Mouse (Mus musculus) hindbrain, embryonic 11.5 days (tissue): Measurements from ENCODE around the gene Tead4. TPM values are rescaled to one million over a fixed set of nuclear protein-coding genes. Genes with fewer than 3 reads are reported as not detected.

Source experiments
- ATAC-seq: fragments of 200-750 bp; cut with Nextera tagmentation; 2 replicates; pipeline ENCODE4 v1.8.0; 2017; ENCODE audit warnings: mild to moderate bottlenecking, moderate TSS enrichment, moderate library complexity; ENCODE audit not compliant: low FRiP score
- DNase-seq: peaks from one replicate; pipeline ENCODE4 v3.0.0-alpha.2; 2015; ENCODE audit warnings: low spot score
- H3K27ac ChIP-seq: fragments of 300-500 bp; sonication (generic); 2 replicates; pipeline ENCODE4 v1.5.1; 2014; ENCODE audit warnings: mild to moderate bottlenecking, low read depth, low read length
- H3K27me3 ChIP-seq: fragments of 300-500 bp; sonication (generic); 2 replicates; pipeline ENCODE4 v1.6.1; 2014; ENCODE audit warnings: mild to moderate bottlenecking, low read length, moderate library complexity, mixed read lengths; ENCODE audit not compliant: control insufficient read depth, insufficient read depth
- H3K36me3 ChIP-seq: fragments of 300-500 bp; sonication (generic); 2 replicates; pipeline ENCODE4 v1.6.1; 2014; ENCODE audit warnings: mild to moderate bottlenecking, low read length, moderate library complexity, mixed read lengths; ENCODE audit not compliant: control insufficient read depth, insufficient read depth
- H3K4me1 ChIP-seq: fragments of 300-500 bp; sonication (generic); replicated peaks from 2 replicates; pipeline ENCODE4 v1.6.1; 2014; ENCODE audit warnings: low read length, mixed read lengths; ENCODE audit not compliant: control insufficient read depth, insufficient read depth
- H3K4me2 ChIP-seq: fragments of 300-500 bp; sonication (generic); replicated peaks from 2 replicates; pipeline ENCODE4 v1.6.1; 2014; ENCODE audit warnings: mild to moderate bottlenecking, low read depth, low read length
- H3K4me3 ChIP-seq: fragments of 300-500 bp; sonication (generic); 2 replicates; pipeline ENCODE4 v1.5.1; 2014; ENCODE audit warnings: low read depth, low read length
- H3K9ac ChIP-seq: fragments of 300-500 bp; sonication (generic); 2 replicates; pipeline ENCODE4 v1.6.1; 2014; ENCODE audit warnings: low read depth, low read length
- H3K9me3 ChIP-seq: fragments of 300-500 bp; sonication (generic); 2 replicates; pipeline ENCODE4 v1.6.1; 2016; ENCODE audit warnings: low read length; ENCODE audit not compliant: control insufficient read depth
- WGBS: fragments of 180-500 bp; shearing (Covaris S2); extraction: QIAGEN DNeasy Blood & Tissue Kit; methylation state at CpG from one replicate; pipeline ENCODE4 v1.1.7; 2014; 5-methylcytosine and 5-hydroxymethylcytosine counted together
- polyA plus RNA-seq: library from polyadenylated mRNA; unstranded; fragments of >200 nt; fragmentation: Nextera tagmentation; extraction: Ambion mirVana; gene quantifications from 2 replicates; pipeline ENCODE4 v1.2.1, GENCODE M21; 2014

The Tead4 gene
- polyA plus RNA-seq, 1 experiment from 2014 or later: 1.7 TPM

- Histone ChIP-seq H3K27ac (no peak overlapping the region), H3K4me2 (no peak overlapping the region), H3K4me1 (no peaks in the 10 kb centered on the region), H3K4me3 (no peak overlapping the region), H3K9me3 (no peaks in the 10 kb centered on the region), H3K9ac (no peak overlapping the region), H3K36me3 (no peaks in the 10 kb centered on the region), H3K27me3 (no peaks in the 10 kb centered on the region)
- no peak for DNase-seq
- no peak for ATAC-seq
- 97% methylated on average over 1 of the region's 1 CpGs for whole genome bisulfite sequencing
These were observed 121.0 kb downstream of the Tead4 start for GRCm38 (mm10) chr6:128179651-128180050.

- 70% methylated on average over 5 of the region's 5 CpGs for WGBS
- ATAC-seq (no peak), DNase-seq (no peak)
- no peak overlapping the region for H3K4me3 ChIP-seq
- H3K27me3 ChIP-seq: no peaks in the 10 kb centered on the region
- no peak overlapping the region for H3K27ac ChIP-seq
- no peaks in the 10 kb centered on the region for H3K36me3 ChIP-seq
- no peaks in the 10 kb centered on the region for H3K9me3 ChIP-seq
- no peak overlapping the region for H3K4me2 ChIP-seq
- H3K9ac ChIP-seq: no peak overlapping the region
- H3K4me1 ChIP-seq: no peaks in the 10 kb centered on the region
These were observed 121.4 kb downstream of the Tead4 start for GRCm38 (mm10) chr6:128179247-128179646.

DNA sequence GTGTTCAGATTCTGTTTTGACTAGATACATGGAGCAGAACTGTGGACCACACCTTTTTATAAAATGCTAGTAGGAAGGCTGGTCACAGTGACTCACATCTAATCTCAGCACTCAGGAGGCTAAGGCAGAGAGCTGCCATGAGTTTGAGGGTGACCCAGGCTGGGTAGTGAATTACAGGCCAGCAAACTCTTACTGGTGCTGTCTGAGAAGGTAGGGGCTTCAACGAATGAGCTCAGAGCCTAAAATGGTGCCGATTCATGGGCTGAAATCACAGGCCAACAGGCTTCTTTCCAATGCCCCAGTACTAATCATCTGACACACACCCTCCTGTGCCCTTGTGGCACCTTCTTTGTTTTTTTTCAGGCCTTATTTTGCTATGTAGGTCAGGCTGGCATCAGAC, 121.9 kb downstream of the Tead4 start:
- Histone ChIP-seq H3K4me3 (no peak overlapping the region), H3K27me3 (no peaks in the 10 kb centered on the region), H3K9ac (no peak overlapping the region), H3K4me2 (no peak overlapping the region), H3K36me3 (no peaks in the 10 kb centered on the region), H3K27ac (no peak overlapping the region), H3K4me1 (no peaks in the 10 kb centered on the region), H3K9me3 (no peaks in the 10 kb centered on the region)
- WGBS: 92% methylated on average over 2 of the region's 2 CpGs
- ATAC-seq (no peak), DNase-seq (no peak)

Other genes with a start within 250 kb of the Tead4 start
- 46.2 and 48.9 TPM in 2 replicates for gene Tspan9, start 157.2 kb downstream of the Tead4 start, polyA plus RNA-seq
- gene Tulp3, start 55.0 kb upstream of the Tead4 start, polyA plus RNA-seq: 15.7 and 23.4 TPM in 2 replicates
- 164 and 173 TPM in 2 replicates for gene Rhno1, start 62.1 kb upstream of the Tead4 start, polyA plus RNA-seq
- 39.6 and 46.1 TPM in 2 replicates for gene Foxm1, start 62.1 kb upstream of the Tead4 start, polyA plus RNA-seq
- 0.40 and 0.42 TPM in 2 replicates for gene Tex52, start 74.6 kb upstream of the Tead4 start, polyA plus RNA-seq
- not detected in 2 replicates for gene Gm44596, start 74.7 kb upstream of the Tead4 start, polyA plus RNA-seq
- gene Nrip2, start 98.5 kb upstream of the Tead4 start, polyA plus RNA-seq: 2.4 and 3.1 TPM in 2 replicates
- gene Itfg2, start 124.1 kb upstream of the Tead4 start, polyA plus RNA-seq: 28.4 and 32.2 TPM in 2 replicates
- gene Fkbp4, start 137.9 kb upstream of the Tead4 start, polyA plus RNA-seq: 434 and 533 TPM in 2 replicates
- gene Pzp, start 225.9 kb upstream of the Tead4 start, polyA plus RNA-seq: not detected in 2 replicates